Mouse (Mus musculus) gastrocnemius, adult 18-20 months (tissue): ENCODE results near the gene Slc26a8. TPM values are rescaled to one million over a fixed set of nuclear protein-coding genes. Genes with fewer than 3 reads are reported as not detected.

Source experiments
- DNase-seq: peaks from one replicate; pipeline ENCODE4 v3.0.0; 2021; ENCODE audit warnings: low spot score
- total RNA-seq, 2 experiments: library from RNA; stranded (reverse); gene quantifications; 2 replicates each; pipeline ENCODE4 v1.2.3; 2021

Gene Slc26a8
- total RNA-seq, 2 experiments from 2014 or later = 0.17 to 0.18 TPM

- no peak for DNase-seq
Measured at GRCm38 (mm10) chr17:28699789-28700188, 9.8 kb upstream of the Slc26a8 start.

- no peak for DNase-seq
Measured at GRCm38 (mm10) chr17:28698672-28699071, 8.6 kb upstream of the Slc26a8 start.

GRCm38 (mm10) chr17:28698245-28698644, 8.2 kb upstream of the Slc26a8 start:
- no peak for DNase-seq

- no peak for DNase-seq
Measured at GRCm38 (mm10) chr17:28697290-28698195, 7.5 kb upstream of the Slc26a8 start.

- no peak for DNase-seq
Measured at GRCm38 (mm10) chr17:28696641-28697040, 6.6 kb upstream of the Slc26a8 start.

- no peak for DNase-seq
Measured at GRCm38 (mm10) chr17:28694832-28695231, 4.8 kb upstream of the Slc26a8 start.

- DNase-seq = no peak
Measured at GRCm38 (mm10) chr17:28694078-28694477, 4.0 kb upstream of the Slc26a8 start.

GRCm38 (mm10) chr17:28693086-28693485, 3.1 kb upstream of the Slc26a8 start:
- DNase-seq = no peak

- DNase-seq = peak; percentile 43
Measured at GRCm38 (mm10) chr17:28692341-28692710, 2.3 kb upstream of the Slc26a8 start.

- peak; percentile 51 for DNase-seq
Measured at GRCm38 (mm10) chr17:28691687-28692340, 1.8 kb upstream of the Slc26a8 start.

- DNase-seq = peak; percentile 100
Measured at GRCm38 (mm10) chr17:28690776-28691686, 998 bp upstream of the Slc26a8 start, which contains the start of gene Mapk14. Gene Mapk14 (plus strand): TSS chr17:28691329.

- no peak for DNase-seq
Measured at GRCm38 (mm10) chr17:28687354-28687753, 2.7 kb downstream of the Slc26a8 start.

GRCm38 (mm10) chr17:28684631-28685030, 5.4 kb downstream of the Slc26a8 start:
- DNase-seq = no peak

- DNase-seq = no peak
Measured at GRCm38 (mm10) chr17:28683601-28684000, 6.4 kb downstream of the Slc26a8 start.

- DNase-seq = no peak
Measured at GRCm38 (mm10) chr17:28682311-28683084, 7.5 kb downstream of the Slc26a8 start.

GRCm38 (mm10) chr17:28659564-28659963, 30.5 kb downstream of the Slc26a8 start:
- DNase-seq = no peak

GRCm38 (mm10) chr17:28657936-28658335, 32.1 kb downstream of the Slc26a8 start:
- no peak for DNase-seq

GRCm38 (mm10) chr17:28650268-28650667, 39.8 kb downstream of the Slc26a8 start:
- no peak for DNase-seq

GRCm38 (mm10) chr17:28648607-28649370, 41.2 kb downstream of the Slc26a8 start:
- no peak for DNase-seq

- DNase-seq = no peak
Measured at GRCm38 (mm10) chr17:28646221-28646620, 43.8 kb downstream of the Slc26a8 start.
